Mouse (Mus musculus) testis, adult 2 months (tissue): Measurements from ENCODE around the gene Zbtb7a. TPM values are rescaled to one million over a fixed set of nuclear protein-coding genes. Genes with fewer than 3 reads are reported as not detected.

ENCODE experiments used
- H3K27ac ChIP-seq: fragments of 200-500 bp; 2 replicates; pipeline ENCODE4 v1.5.1; 2012; ENCODE audit warnings: low read depth, low read length; ENCODE audit not compliant: control insufficient read depth, insufficient read depth
- H3K27me3 ChIP-seq: fragments of 200-500 bp; 2 replicates; pipeline ENCODE4 v1.6.1; 2012; ENCODE audit warnings: mild to moderate bottlenecking, low read length, moderate library complexity; ENCODE audit not compliant: control insufficient read depth, insufficient read depth
- H3K36me3 ChIP-seq: fragments of 200-500 bp; 2 replicates; pipeline ENCODE4 v1.6.1; 2012; ENCODE audit warnings: mild to moderate bottlenecking, low read length; ENCODE audit not compliant: control insufficient read depth, insufficient read depth
- H3K4me1 ChIP-seq: fragments of 200-500 bp; 2 replicates; pipeline ENCODE4 v1.6.1; 2012; ENCODE audit warnings: low read length; ENCODE audit not compliant: control insufficient read depth, insufficient read depth
- H3K4me3 ChIP-seq: fragments of 200-500 bp; 2 replicates; pipeline ENCODE4 v1.5.1; 2012; ENCODE audit warnings: low read depth, mild to moderate bottlenecking, low read length, moderate library complexity, mixed read lengths; ENCODE audit not compliant: control insufficient read depth
- CTCF ChIP-seq: fragments of 200-500 bp; IDR thresholded peaks from 2 replicates; pipeline ENCODE4 v1.5.1; 2012; ENCODE audit warnings: low read depth, mild to moderate bottlenecking, inconsistent platforms, low read length, moderate library complexity; ENCODE audit not compliant: control insufficient read depth, insufficient read depth, insufficient replicate concordance
- POLR2A ChIP-seq: fragments of 200-500 bp; IDR thresholded peaks from 2 replicates; pipeline ENCODE4 v1.6.1; 2012; ENCODE audit warnings: low read depth, mild to moderate bottlenecking, inconsistent platforms, low read length, moderate library complexity; ENCODE audit not compliant: control insufficient read depth
- polyA plus RNA-seq: library from polyadenylated mRNA; depleted of rRNA; stranded (reverse); fragments of >200 nt; gene quantifications from 2 replicates; pipeline ENCODE4 v1.2.3, GENCODE M21; 2012

Gene Zbtb7a
- polyA plus RNA-seq, 1 experiment = 5.6 TPM

GRCm38 (mm10) chr10:81106113-81106721 is 28.8 kb upstream of the Zbtb7a start:
- H3K4me3 ChIP-seq = peak overlapping the region; percentile 94
- no peaks in the 10 kb centered on the region; the same call in none of the 2 replicates for H3K36me3 ChIP-seq
- H3K27me3 ChIP-seq = no peaks in the 10 kb centered on the region
- TF ChIP-seq POLR2A = no peak
- TF ChIP-seq CTCF = no peak
- peaks cover 14% of the 10 kb centered on the region for H3K4me1 ChIP-seq
- H3K27ac ChIP-seq = peak overlapping the region; percentile 86

GRCm38 (mm10) chr10:81112946-81113345 is 22.1 kb upstream of the Zbtb7a start:
- no peak overlapping the region for H3K27ac ChIP-seq

GRCm38 (mm10) chr10:81119625-81120024 is 15.4 kb upstream of the Zbtb7a start:
- H3K27me3 ChIP-seq = no peaks in the 10 kb centered on the region
- H3K4me3 ChIP-seq = no peak overlapping the region
- no peaks in the 10 kb centered on the region for H3K4me1 ChIP-seq
- TF ChIP-seq CTCF (no peak), POLR2A (no peak)
- H3K36me3 ChIP-seq = no peaks in the 10 kb centered on the region; the same call in none of the 2 replicates
- no peak overlapping the region for H3K27ac ChIP-seq

More at GRCm38 (mm10) chr10:81112946-81113345, 22.1 kb upstream of the Zbtb7a start:
- TF ChIP-seq POLR2A (no peak), CTCF (no peak)
- no peaks in the 10 kb centered on the region for H3K4me1 ChIP-seq
- no peaks in the 10 kb centered on the region for H3K27me3 ChIP-seq
- no peak overlapping the region for H3K4me3 ChIP-seq
- no peaks in the 10 kb centered on the region; the same call in none of the 2 replicates for H3K36me3 ChIP-seq

GRCm38 (mm10) chr10:81120650-81121049 is 14.4 kb upstream of the Zbtb7a start:
- Histone ChIP-seq H3K4me1 (no peaks in the 10 kb centered on the region), H3K36me3 (no peaks in the 10 kb centered on the region; the same call in 1 of the 2 replicates), H3K27me3 (no peaks in the 10 kb centered on the region), H3K4me3 (no peak overlapping the region), H3K27ac (no peak overlapping the region)
- TF ChIP-seq POLR2A (no peak), CTCF (no peak)

- Histone ChIP-seq H3K27ac (no peak overlapping the region), H3K36me3 (no peaks in the 10 kb centered on the region; the same call in 1 of the 2 replicates), H3K4me3 (no peak overlapping the region), H3K4me1 (no peaks in the 10 kb centered on the region), H3K27me3 (no peaks in the 10 kb centered on the region)
- TF ChIP-seq CTCF (no peak), POLR2A (no peak)
These were observed 12.1 kb upstream of the Zbtb7a start for GRCm38 (mm10) chr10:81122889-81123288.

- Histone ChIP-seq H3K27me3 (no peaks in the 10 kb centered on the region), H3K36me3 (no peaks in the 10 kb centered on the region; the same call in 1 of the 2 replicates), H3K4me3 (no peak overlapping the region), H3K27ac (no peak overlapping the region), H3K4me1 (peaks cover 5% of the 10 kb centered on the region)
- TF ChIP-seq POLR2A (no peak), CTCF (no peak)
These were observed 11.5 kb upstream of the Zbtb7a start for GRCm38 (mm10) chr10:81123500-81123899.

GRCm38 (mm10) chr10:81134181-81134587 is 836 bp upstream of the Zbtb7a start:
- Histone ChIP-seq H3K36me3 (no peaks in the 10 kb centered on the region), H3K4me3 (peak overlapping the region; percentile 11), H3K27me3 (no peaks in the 10 kb centered on the region), H3K4me1 (peaks cover 39% of the 10 kb centered on the region), H3K27ac (0 out of 2 replicates have a peak overlapping the region, but pooled peaks have one; percentile 5)
- TF ChIP-seq POLR2A (no peak), CTCF (no peak)

GRCm38 (mm10) chr10:81135831-81136705 is 1.0 kb downstream of the Zbtb7a start:
- TF ChIP-seq POLR2A (no peak), CTCF (no peak)
- peak overlapping the region; percentile 79 for H3K4me3 ChIP-seq
- H3K4me1 ChIP-seq = peaks cover 38% of the 10 kb centered on the region
- no peaks in the 10 kb centered on the region for H3K36me3 ChIP-seq
- no peaks in the 10 kb centered on the region for H3K27me3 ChIP-seq
- H3K27ac ChIP-seq = peak overlapping the region; percentile 84
